Mouse (Mus musculus) liver, embryonic 16.5 days (tissue): ENCODE data around the gene Cdh13. TPM values are rescaled to one million over a fixed set of nuclear protein-coding genes. Genes with fewer than 3 reads are reported as not detected.

Experiments used
- ATAC-seq: fragments of 200-750 bp; cut with Nextera tagmentation; 2 replicates; pipeline ENCODE4 v1.8.0; 2017; ENCODE audit warnings: low read depth, mild to moderate bottlenecking, moderate number of reproducible peaks, moderate library complexity
- H3K27ac ChIP-seq: fragments of 300-500 bp; sonication (generic); 2 replicates; pipeline ENCODE4 v1.5.1; 2014; ENCODE audit warnings: mild to moderate bottlenecking, low read length
- H3K27me3 ChIP-seq: fragments of 300-500 bp; sonication (generic); 2 replicates; pipeline ENCODE4 v1.6.1; 2014; ENCODE audit warnings: low read depth, low read length, mixed read lengths; ENCODE audit not compliant: control insufficient read depth, insufficient read depth
- H3K36me3 ChIP-seq: fragments of 300-500 bp; sonication (generic); 2 replicates; pipeline ENCODE4 v1.6.1; 2014; ENCODE audit warnings: mild to moderate bottlenecking; ENCODE audit not compliant: control insufficient read depth, insufficient read depth
- H3K4me1 ChIP-seq: fragments of 300-500 bp; sonication (generic); 2 replicates; pipeline ENCODE4 v1.6.1; 2014; ENCODE audit warnings: low read depth, low read length, mixed read lengths; ENCODE audit not compliant: control insufficient read depth
- H3K4me2 ChIP-seq: fragments of 300-500 bp; sonication (generic); 2 replicates; pipeline ENCODE4 v1.6.1; 2014; ENCODE audit warnings: low read depth, low read length, mixed read lengths
- H3K4me3 ChIP-seq: fragments of 300-500 bp; sonication (generic); 2 replicates; pipeline ENCODE4 v1.5.1; 2014; ENCODE audit warnings: low read depth, mild to moderate bottlenecking, low read length
- H3K9ac ChIP-seq: fragments of 300-500 bp; sonication (generic); 2 replicates; pipeline ENCODE4 v1.6.1; 2014; ENCODE audit warnings: low read depth, low read length
- H3K9me3 ChIP-seq: fragments of 300-500 bp; sonication (generic); replicated peaks from 2 replicates; pipeline ENCODE4 v1.6.1; 2016; ENCODE audit warnings: low read length; ENCODE audit not compliant: control insufficient read depth
- WGBS: fragments of 180-500 bp; shearing (Covaris S2); extraction: QIAGEN DNeasy Blood & Tissue Kit; methylation state at CpG from one replicate; pipeline ENCODE4 v1.1.7; 2014; ENCODE audit not compliant: insufficient replicate concordance; 5-methylcytosine and 5-hydroxymethylcytosine counted together
- polyA plus RNA-seq: library from polyadenylated mRNA; unstranded; fragments of >200 nt; fragmentation: Nextera tagmentation; extraction: Ambion mirVana; gene quantifications from 2 replicates; pipeline ENCODE4 v1.2.1, GENCODE M21; 2015

Gene Cdh13
- polyA plus RNA-seq, 1 experiment from 2014 or later, result 1.0 TPM

GRCm38 (mm10) chr8:119020781-119021180 is 737.2 kb downstream of the Cdh13 start:
- Histone ChIP-seq H3K27ac (no peak overlapping the region), H3K4me3 (no peak overlapping the region), H3K36me3 (no peaks in the 10 kb centered on the region), H3K9me3 (no peaks in the 10 kb centered on the region), H3K4me1 (no peaks in the 10 kb centered on the region), H3K4me2 (no peak overlapping the region), H3K9ac (no peak overlapping the region), H3K27me3 (no peaks in the 10 kb centered on the region)
- 53% methylated on average over 11 of the region's 11 CpGs for WGBS
- no peak for ATAC-seq

DNA sequence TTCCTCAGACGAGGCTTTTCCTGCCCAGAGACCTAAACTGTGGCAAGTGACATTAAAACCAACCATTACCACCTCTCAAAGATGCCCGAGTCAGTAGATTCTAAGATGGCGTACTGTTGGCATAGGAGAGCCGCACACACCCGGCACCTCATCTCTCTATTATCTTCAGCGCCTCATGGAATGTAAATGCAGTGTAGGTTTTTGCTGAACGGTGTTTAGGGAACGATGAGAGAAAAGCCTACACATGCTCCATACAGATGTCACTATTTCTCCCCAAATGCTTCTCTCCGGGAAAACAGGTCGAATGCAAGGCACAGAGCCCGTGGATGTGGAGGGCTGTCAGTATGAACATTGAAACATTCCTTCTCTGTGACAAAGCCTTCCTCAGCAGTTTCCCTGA is 737.9 kb downstream of the Cdh13 start:
- WGBS, result 67% methylated on average over 11 of the region's 11 CpGs
- Histone ChIP-seq H3K4me2 (no peak overlapping the region), H3K4me1 (no peaks in the 10 kb centered on the region), H3K9ac (no peak overlapping the region), H3K4me3 (no peak overlapping the region), H3K9me3 (no peaks in the 10 kb centered on the region), H3K27ac (no peak overlapping the region), H3K27me3 (no peaks in the 10 kb centered on the region), H3K36me3 (no peaks in the 10 kb centered on the region)
- no peak for ATAC-seq

DNA sequence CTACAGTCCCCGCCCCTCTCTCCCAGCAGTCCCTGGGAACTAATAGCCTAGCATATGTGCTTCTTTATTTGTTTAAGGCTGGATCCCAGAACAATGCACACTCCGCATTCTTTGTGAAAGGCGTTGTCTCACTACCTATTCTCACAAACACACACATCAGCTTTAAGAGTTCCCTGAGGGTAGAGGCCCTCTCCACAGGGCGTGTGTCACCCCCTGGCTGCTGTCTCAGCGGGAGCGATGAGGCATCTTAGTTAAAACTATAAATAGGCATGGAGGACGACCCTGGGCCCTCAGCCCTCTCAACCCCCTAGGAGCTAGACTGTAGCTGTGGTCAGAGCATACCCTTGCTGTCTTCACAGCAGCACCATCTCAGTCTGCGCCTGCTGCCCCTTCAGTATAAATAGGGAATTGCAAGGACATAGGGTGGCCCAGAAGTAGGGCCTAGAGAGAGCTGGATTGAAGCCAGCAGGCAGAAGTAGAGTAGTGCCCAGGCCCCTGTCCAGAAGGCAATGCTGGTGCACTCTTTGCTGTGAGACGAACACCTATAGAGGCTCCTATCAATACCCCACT is 738.9 kb downstream of the Cdh13 start:
- ATAC-seq, result no peak

DNA sequence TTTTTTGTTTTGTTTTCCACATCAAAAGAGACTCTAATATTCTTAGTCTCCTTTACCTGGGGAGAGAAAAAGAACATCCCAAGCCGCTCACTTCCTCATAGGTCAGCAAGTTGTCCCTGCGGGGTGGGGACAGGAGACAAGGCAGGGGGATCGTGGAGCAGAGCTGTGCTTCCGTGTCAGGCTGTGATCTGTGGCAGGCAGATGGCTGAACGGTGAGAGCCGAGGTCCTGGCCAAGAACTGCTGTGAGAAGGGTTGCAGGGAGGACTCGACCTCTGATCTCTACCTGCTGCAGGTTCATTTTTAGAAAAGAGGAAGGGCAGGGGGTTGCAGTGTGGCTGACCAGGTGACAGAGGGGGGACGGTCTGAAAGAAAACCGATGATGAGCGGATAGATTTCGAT is 749.9 kb downstream of the Cdh13 start:
- Histone ChIP-seq H3K4me2 (no peak overlapping the region), H3K36me3 (no peaks in the 10 kb centered on the region), H3K9me3 (peaks cover 3% of the 10 kb centered on the region; the same call in 1 of the 2 replicates), H3K4me3 (no peak overlapping the region), H3K27me3 (no peaks in the 10 kb centered on the region), H3K4me1 (no peaks in the 10 kb centered on the region), H3K27ac (no peak overlapping the region), H3K9ac (no peak overlapping the region)
- 68% methylated on average over 11 of the region's 11 CpGs for whole genome bisulfite sequencing
- no peak for ATAC-seq

More for the DNA sequence above, 738.9 kb downstream of the Cdh13 start:
- Histone ChIP-seq H3K9me3 (no peaks in the 10 kb centered on the region), H3K4me2 (no peak overlapping the region), H3K4me3 (no peak overlapping the region), H3K9ac (no peak overlapping the region), H3K36me3 (no peaks in the 10 kb centered on the region), H3K4me1 (no peaks in the 10 kb centered on the region), H3K27me3 (no peaks in the 10 kb centered on the region), H3K27ac (no peak overlapping the region)
- 55% methylated on average over 9 of the region's 9 CpGs for WGBS

DNA sequence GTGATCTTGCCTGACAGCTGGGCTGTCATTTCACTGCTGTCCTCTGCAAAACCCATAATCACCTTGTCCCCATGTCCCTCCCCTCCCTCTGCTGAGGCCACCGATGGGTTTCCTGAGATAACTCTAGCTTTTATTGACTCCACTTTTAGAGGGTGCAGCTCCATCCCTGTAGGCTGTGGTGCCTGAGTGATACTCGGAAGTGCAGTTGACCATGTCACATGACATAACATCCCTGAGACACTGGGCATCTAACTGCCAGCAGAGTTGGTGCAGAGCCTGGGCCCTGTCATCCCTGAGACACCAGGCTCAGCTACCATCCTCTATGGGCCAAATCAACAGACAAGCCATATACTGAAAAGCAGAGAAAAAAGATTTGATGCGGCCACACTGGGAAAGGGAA is 750.5 kb downstream of the Cdh13 start:
- 66% methylated on average over 3 of the region's 3 CpGs for WGBS
- Histone ChIP-seq H3K27ac (no peak overlapping the region), H3K4me3 (no peak overlapping the region), H3K9ac (no peak overlapping the region), H3K9me3 (peaks cover 3% of the 10 kb centered on the region; the same call in 1 of the 2 replicates), H3K27me3 (no peaks in the 10 kb centered on the region), H3K4me2 (no peak overlapping the region), H3K4me1 (no peaks in the 10 kb centered on the region), H3K36me3 (no peaks in the 10 kb centered on the region)
- ATAC-seq, result no peak

DNA sequence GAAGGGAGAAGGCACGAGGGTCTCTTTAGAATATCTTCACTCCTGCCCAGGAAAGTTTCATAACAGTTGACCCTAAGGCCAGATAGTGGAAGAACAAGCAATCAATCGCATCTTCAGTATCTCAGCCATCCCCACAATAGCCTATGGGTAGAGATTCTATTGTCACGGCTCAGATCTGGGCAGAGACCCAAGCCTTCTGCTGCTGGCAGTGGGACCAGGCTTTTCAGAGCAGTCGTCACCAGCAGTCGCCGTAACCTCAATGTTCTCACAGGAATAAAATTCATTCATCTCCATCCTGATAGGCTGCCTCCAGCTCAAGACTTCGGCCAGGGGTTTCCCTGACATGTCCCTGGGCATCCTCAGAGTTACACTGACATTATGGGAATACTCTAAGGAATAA is 751.6 kb downstream of the Cdh13 start:
- 68% methylated on average over 7 of the region's 7 CpGs for WGBS
- no peaks in the 10 kb centered on the region for H3K27me3 ChIP-seq
- H3K4me3 ChIP-seq, result no peak overlapping the region
- no peak overlapping the region for H3K4me2 ChIP-seq
- ATAC-seq, result no peak
- no peak overlapping the region for H3K9ac ChIP-seq
- H3K4me1 ChIP-seq, result no peaks in the 10 kb centered on the region
- H3K36me3 ChIP-seq, result no peaks in the 10 kb centered on the region
- H3K9me3 ChIP-seq, result 0 out of 2 replicates have a peak, but pooled peaks cover 3% of the 10 kb centered on the region
- no peak overlapping the region for H3K27ac ChIP-seq

DNA sequence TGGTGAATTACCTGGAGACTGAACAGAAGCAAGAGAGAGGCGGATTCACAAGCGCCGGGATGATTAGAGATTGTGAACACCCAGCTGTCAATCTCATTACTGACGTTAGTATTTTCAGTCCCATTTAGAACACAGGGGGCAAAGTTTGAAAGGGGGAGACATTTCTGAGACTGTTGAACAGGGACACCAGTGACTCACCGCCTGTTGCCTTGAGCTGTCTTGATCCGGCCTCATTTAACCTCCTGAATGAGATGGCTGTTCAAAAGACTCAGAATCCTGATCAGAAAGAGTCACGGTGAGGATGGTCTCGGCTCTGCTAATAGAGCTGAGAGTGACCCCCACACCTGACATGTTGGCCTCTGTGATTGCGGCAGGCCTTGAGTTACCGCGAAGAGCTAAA is 754.0 kb downstream of the Cdh13 start:
- Histone ChIP-seq H3K36me3 (no peaks in the 10 kb centered on the region), H3K9me3 (no peaks in the 10 kb centered on the region; the same call in 1 of the 2 replicates), H3K4me3 (no peak overlapping the region), H3K9ac (no peak overlapping the region), H3K4me2 (no peak overlapping the region), H3K27me3 (no peaks in the 10 kb centered on the region), H3K4me1 (no peaks in the 10 kb centered on the region), H3K27ac (no peak overlapping the region)
- ATAC-seq, result no peak
- WGBS, result 80% methylated on average over 11 of the region's 11 CpGs

DNA sequence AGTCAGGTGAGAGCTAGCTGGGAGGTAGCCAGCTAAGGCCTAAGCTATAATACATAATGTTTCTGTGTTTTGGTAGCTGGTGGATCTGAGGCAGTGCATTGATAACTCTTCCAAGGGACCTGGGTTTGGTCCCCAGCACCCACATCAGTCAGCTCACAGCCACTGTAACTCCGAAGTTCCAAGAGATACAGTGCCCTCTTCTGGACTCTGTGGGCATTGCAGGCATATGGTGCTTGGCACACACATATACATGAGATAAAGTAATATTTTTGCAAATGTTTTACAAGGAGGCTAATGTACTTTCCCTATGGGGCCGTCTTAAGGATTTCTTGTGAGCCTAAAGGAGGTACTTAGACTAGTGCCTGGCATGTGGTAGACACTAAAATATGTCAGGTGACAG is 755.8 kb downstream of the Cdh13 start:
- H3K9me3 ChIP-seq, result no peaks in the 10 kb centered on the region; the same call in 1 of the 2 replicates
- no peak overlapping the region for H3K4me3 ChIP-seq
- H3K4me1 ChIP-seq, result no peaks in the 10 kb centered on the region
- no peak overlapping the region for H3K27ac ChIP-seq
- H3K27me3 ChIP-seq, result no peaks in the 10 kb centered on the region
- H3K36me3 ChIP-seq, result no peaks in the 10 kb centered on the region
- no peak overlapping the region for H3K9ac ChIP-seq
- no peak overlapping the region for H3K4me2 ChIP-seq
- ATAC-seq, result no peak
- WGBS, result 48% methylated on average over 2 of the region's 2 CpGs

GRCm38 (mm10) chr8:119057876-119058275 is 774.3 kb downstream of the Cdh13 start:
- H3K27ac ChIP-seq, result no peak overlapping the region
- WGBS, result 49% methylated on average over 5 of the region's 5 CpGs
- H3K4me1 ChIP-seq, result no peaks in the 10 kb centered on the region
- H3K9ac ChIP-seq, result no peak overlapping the region
- ATAC-seq, result no peak
- H3K27me3 ChIP-seq, result no peaks in the 10 kb centered on the region
- no peak overlapping the region for H3K4me3 ChIP-seq
- no peak overlapping the region for H3K4me2 ChIP-seq
- H3K9me3 ChIP-seq, result no peaks in the 10 kb centered on the region; the same call in 1 of the 2 replicates
- no peaks in the 10 kb centered on the region for H3K36me3 ChIP-seq
